Mouse (Mus musculus): Measurements from ENCODE around the gene Rngtt. TPM values are rescaled to one million over a fixed set of nuclear protein-coding genes. Genes with fewer than 3 reads are reported as not detected.

Rngtt gene
- polyA plus RNA-seq (2014; fragmentation: Nextera tagmentation; extraction: Ambion mirVana): 24.5 and 24.6 TPM in 2 replicates

DNA sequence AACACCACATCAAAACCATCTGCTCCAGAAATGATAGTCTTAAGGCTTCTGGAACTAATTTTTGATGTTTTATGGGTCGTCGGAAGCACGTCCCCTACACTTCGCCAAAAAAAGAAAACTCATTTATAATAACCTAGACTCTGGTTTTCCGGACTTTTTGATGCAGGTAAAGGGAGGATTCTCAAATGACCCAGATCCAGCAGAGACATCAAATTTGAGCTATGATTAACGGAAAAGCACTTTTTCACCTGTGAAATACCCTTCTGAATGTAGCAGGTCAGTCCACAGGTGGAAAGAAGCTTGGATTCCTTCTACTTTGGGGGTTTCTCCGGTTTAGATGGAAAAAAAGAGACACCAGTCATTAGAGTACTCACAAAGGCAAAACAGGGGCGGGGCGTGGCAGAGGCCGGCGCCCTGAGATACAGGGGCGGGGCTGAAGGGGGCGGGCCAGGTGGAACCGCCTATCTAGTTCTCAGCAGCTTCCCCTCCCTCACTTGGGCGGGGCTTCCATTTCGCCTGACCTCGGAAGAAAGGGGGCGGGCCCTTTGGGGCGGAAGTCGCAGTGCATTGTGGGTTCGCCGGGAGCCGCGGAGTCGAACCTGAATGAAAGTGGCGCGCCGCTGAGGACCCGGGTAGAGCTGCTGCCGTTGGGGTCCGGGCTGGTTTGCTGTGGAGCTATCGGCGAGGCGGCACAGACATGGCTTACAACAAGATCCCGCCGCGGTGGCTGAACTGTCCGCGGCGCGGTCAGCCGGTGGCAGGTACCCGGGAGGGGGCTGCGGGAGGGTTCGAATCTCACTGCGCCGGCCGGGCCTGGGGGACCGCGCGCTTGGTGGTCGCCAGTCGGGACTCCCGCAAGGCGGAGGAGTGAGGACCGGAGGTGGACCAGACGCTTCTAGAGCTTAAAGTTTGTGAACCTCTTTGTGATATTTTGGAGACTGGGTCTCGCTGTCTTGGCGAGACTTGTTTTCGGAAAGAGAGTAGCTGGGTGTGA is at the start of gene Rngtt:
Gene Rngtt, plus strand, starts transcription at position 548 of the 994 bp plus-strand sequence.
- peaks cover 3% of the 10 kb centered on the region; the same call in 1 of the 2 replicates for H3K4me1 ChIP-seq (ENCODE audit: control insufficient read depth, insufficient read depth, low read length)
- H3K9ac ChIP-seq (ENCODE audit: low read depth, low read length): peak within 1 kb of the TSS; percentile 86
- ATAC-seq (replicated peaks; ENCODE audit: insufficient number of reproducible peaks, low FRiP score, low TSS enrichment): peak; percentile 93
- peak within 1 kb of the TSS; percentile 50 for H3K27ac ChIP-seq (ENCODE audit: low read depth, low read length)
- no peaks in the 10 kb centered on the region for H3K36me3 ChIP-seq (ENCODE audit: control insufficient read depth, insufficient read depth, low read length)
- H3K27me3 ChIP-seq (ENCODE audit: control insufficient read depth, insufficient read depth, low read length): no peaks in the 10 kb centered on the region
- whole genome bisulfite sequencing (ENCODE audit: insufficient replicate concordance): 4% methylated on average over 60 of the region's 60 CpGs
- H3K9me3 ChIP-seq (replicated peaks; ENCODE audit: control insufficient read depth, low read length): no peaks in the 10 kb centered on the region
- peak within 1 kb of the TSS; percentile 97 for H3K4me3 ChIP-seq (ENCODE audit: low read depth, low read length)
- peak within 1 kb of the TSS; percentile 87 for H3K4me2 ChIP-seq

DNA sequence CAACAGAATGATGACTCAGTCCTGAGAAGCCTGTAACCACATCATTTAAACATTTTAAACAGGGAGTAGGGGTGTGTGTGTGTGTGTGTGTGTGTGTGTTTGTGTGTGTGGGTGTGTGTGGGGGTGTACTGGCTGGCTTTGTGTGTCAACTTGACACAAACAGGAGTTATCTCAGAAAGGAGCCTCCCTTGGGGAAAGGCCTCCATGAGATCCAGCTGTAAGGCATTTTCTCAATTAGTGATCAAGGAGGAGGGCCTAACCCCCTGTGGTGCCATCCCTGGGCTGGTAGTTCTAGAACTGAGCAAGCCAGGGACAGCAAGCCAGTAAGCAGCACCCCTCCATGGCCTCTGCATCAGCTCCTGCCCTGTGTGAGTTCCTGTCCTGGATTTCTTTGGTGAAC is 49.8 kb upstream of the Rngtt start:
- Histone ChIP-seq H3K4me2 (no peak overlapping the region), H3K4me1 (ENCODE audit: control insufficient read depth, insufficient read depth, low read length) (peaks cover 6% of the 10 kb centered on the region), H3K9ac (ENCODE audit: low read depth, low read length) (no peak overlapping the region), H3K9me3 (replicated peaks; ENCODE audit: control insufficient read depth, low read length) (no peaks in the 10 kb centered on the region), H3K4me3 (ENCODE audit: low read depth, low read length) (no peak overlapping the region), H3K36me3 (ENCODE audit: control insufficient read depth, insufficient read depth, low read length) (no peaks in the 10 kb centered on the region), H3K27ac (ENCODE audit: low read depth, low read length) (no peak overlapping the region), H3K27me3 (ENCODE audit: control insufficient read depth, insufficient read depth, low read length) (no peaks in the 10 kb centered on the region)
- no peak for ATAC-seq (replicated peaks; ENCODE audit: insufficient number of reproducible peaks, low FRiP score, low TSS enrichment)

DNA sequence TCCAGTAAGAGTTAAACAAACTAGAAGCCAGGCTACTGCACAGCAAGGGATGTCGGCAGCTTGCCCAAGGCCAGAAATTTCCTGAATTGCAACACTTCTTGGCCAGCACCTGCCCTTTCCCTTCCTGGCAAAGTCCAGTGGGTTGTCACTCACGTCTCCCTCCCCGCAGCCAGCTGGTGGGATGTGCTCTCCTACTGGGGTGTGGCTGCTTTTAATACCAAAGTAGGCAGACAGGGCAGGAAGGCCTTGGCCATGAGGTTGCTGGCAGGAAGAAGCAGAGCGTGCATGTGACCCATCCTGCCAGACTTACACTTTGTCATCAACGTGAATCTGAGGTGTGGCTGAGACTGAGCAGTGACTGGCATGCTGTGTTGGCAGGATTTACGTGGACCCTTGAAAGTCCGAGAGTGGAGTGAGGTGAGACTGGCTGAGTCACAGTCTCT is 48.8 kb upstream of the Rngtt start:
- ATAC-seq (replicated peaks; ENCODE audit: insufficient number of reproducible peaks, low FRiP score, low TSS enrichment): peak; percentile 70
- H3K9me3 ChIP-seq (replicated peaks; ENCODE audit: control insufficient read depth, low read length): no peaks in the 10 kb centered on the region
- WGBS (ENCODE audit: insufficient replicate concordance): 30% methylated on average over 7 of the region's 7 CpGs
- H3K4me2 ChIP-seq: peak overlapping the region; percentile 19
- no peak overlapping the region for H3K9ac ChIP-seq (ENCODE audit: low read depth, low read length)
- no peak overlapping the region for H3K4me3 ChIP-seq (ENCODE audit: low read depth, low read length)
- H3K27ac ChIP-seq (ENCODE audit: low read depth, low read length): peak overlapping the region; percentile 77
- no peaks in the 10 kb centered on the region for H3K36me3 ChIP-seq (ENCODE audit: control insufficient read depth, insufficient read depth, low read length)
- H3K27me3 ChIP-seq (ENCODE audit: control insufficient read depth, insufficient read depth, low read length): no peaks in the 10 kb centered on the region
- H3K4me1 ChIP-seq (ENCODE audit: control insufficient read depth, insufficient read depth, low read length): peaks cover 6% of the 10 kb centered on the region

DNA sequence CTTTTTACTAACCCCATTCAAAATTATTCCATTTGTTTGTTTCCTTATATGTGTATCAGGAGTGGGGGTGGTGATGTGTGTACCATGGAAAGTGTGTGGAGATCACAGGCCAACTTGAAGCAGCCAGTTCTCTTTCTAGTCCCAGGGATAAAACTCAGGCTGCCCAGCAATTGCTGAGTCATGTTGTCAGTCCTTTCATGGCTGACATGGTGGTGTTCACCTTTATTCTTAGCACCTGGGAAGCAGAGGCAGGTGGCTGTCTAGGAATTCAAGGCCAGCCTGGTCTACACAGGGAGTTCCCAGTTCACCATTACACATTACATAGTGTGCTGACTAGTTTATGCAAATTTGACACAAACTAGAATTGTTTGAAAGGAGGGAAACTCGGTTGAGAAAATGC is 47.2 kb upstream of the Rngtt start:
- no peaks in the 10 kb centered on the region for H3K36me3 ChIP-seq (ENCODE audit: control insufficient read depth, insufficient read depth, low read length)
- H3K9ac ChIP-seq (ENCODE audit: low read depth, low read length): no peak overlapping the region
- 69% methylated on average over 1 of the region's 1 CpGs for WGBS (ENCODE audit: insufficient replicate concordance)
- H3K4me3 ChIP-seq (ENCODE audit: low read depth, low read length): no peak overlapping the region
- H3K27ac ChIP-seq (ENCODE audit: low read depth, low read length): no peak overlapping the region
- no peak for ATAC-seq (replicated peaks; ENCODE audit: insufficient number of reproducible peaks, low FRiP score, low TSS enrichment)
- H3K27me3 ChIP-seq (ENCODE audit: control insufficient read depth, insufficient read depth, low read length): no peaks in the 10 kb centered on the region
- H3K9me3 ChIP-seq (replicated peaks; ENCODE audit: control insufficient read depth, low read length): no peaks in the 10 kb centered on the region
- H3K4me2 ChIP-seq: no peak overlapping the region
- peaks cover 6% of the 10 kb centered on the region for H3K4me1 ChIP-seq (ENCODE audit: control insufficient read depth, insufficient read depth, low read length)

DNA sequence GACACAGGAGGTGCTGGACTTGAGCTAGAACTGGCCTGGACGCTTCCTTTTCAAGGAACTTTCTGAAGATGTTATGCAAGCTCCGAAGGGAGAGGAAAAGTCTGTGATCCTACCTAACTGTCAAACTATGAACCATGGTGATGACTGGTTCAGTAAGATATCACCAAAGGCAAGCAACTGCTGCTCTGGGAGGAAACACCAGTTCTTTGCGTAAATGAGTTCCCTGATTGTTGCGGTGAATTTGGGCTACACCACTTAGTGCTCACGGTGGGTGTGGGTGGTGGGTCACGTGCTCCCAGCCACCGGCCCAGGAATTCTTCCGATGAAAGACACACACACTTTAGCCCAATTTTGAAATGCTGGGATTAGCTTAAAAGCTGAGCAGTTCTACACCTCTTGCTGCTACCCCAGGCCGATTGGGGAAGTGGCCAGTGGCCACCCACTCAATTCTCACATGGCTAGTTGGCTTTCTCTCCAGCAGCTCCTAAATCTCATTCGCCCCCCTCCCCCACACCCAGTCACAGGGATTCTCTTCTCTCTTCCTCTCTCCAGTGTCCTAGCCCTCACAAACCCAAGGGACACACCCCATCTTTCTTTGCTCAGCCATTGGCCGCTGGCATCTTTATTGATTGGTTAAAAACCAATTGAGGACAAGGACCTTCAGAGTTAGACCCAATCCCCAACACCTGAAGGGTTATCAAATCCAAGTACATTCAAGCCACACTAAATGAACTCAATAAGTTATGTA is 45.0 kb upstream of the Rngtt start:
- WGBS (ENCODE audit: insufficient replicate concordance): 73% methylated on average over 11 of the region's 11 CpGs
- H3K4me1 ChIP-seq (ENCODE audit: control insufficient read depth, insufficient read depth, low read length): peaks cover 6% of the 10 kb centered on the region
- ATAC-seq (replicated peaks; ENCODE audit: insufficient number of reproducible peaks, low FRiP score, low TSS enrichment): no peak

DNA sequence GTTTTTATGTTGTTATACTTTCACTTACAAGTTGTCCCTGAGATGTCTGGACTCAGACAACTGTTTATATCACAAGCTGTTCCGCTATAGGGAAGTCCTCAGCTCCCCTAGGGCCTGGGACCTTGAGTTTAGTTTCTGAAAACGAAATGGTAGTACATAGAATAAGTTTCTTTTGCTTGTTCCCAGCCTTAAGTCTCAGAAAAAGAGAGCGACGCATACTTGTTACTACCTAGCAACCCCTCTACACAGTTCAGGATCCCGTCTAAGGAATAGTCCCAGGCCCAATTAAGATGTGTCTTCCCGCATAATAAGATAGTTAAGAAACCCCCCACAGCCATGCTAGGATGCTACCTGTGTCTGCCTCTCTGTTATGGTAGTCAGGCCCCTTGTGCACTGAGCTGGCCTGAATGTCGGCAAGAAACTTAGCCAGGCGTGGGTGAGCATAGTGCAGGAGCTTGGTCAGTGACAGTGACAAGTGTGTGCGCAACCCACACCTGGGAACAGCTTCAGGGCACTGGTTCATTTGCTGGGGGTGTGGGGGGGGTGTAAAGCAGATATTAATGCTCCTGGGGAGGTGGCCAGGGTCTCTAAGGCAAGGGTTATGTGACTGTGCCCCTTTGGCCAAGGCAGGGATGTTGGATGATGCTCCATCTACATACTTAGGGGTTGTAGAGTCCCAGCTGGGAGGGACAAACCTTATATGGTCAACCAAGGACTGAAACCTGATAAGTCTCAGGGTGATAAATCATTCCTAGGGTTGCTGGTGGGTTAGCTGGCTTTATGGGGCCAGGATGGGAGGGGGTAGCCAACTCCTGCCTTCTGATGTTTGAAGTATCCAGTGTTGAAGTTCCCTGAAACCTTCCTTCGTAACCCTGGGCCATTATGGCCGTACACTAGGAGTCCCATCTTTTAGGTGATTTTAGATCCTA is 39.5 kb upstream of the Rngtt start:
- no peaks in the 10 kb centered on the region for H3K36me3 ChIP-seq (ENCODE audit: control insufficient read depth, insufficient read depth, low read length)
- H3K9me3 ChIP-seq (replicated peaks; ENCODE audit: control insufficient read depth, low read length): no peaks in the 10 kb centered on the region
- WGBS (ENCODE audit: insufficient replicate concordance): 77% methylated on average over 11 of the region's 11 CpGs
- H3K4me2 ChIP-seq: no peak overlapping the region
- no peaks in the 10 kb centered on the region for H3K27me3 ChIP-seq (ENCODE audit: control insufficient read depth, insufficient read depth, low read length)
- H3K4me1 ChIP-seq (ENCODE audit: control insufficient read depth, insufficient read depth, low read length): no peaks in the 10 kb centered on the region
- no peak for ATAC-seq (replicated peaks; ENCODE audit: insufficient number of reproducible peaks, low FRiP score, low TSS enrichment)
- H3K27ac ChIP-seq (ENCODE audit: low read depth, low read length): no peak overlapping the region
- H3K4me3 ChIP-seq (ENCODE audit: low read depth, low read length): no peak overlapping the region
- H3K9ac ChIP-seq (ENCODE audit: low read depth, low read length): no peak overlapping the region

More for the DNA sequence above, 45.0 kb upstream of the Rngtt start:
- Histone ChIP-seq H3K36me3 (ENCODE audit: control insufficient read depth, insufficient read depth, low read length) (no peaks in the 10 kb centered on the region), H3K9me3 (replicated peaks; ENCODE audit: control insufficient read depth, low read length) (no peaks in the 10 kb centered on the region), H3K27ac (ENCODE audit: low read depth, low read length) (no peak overlapping the region), H3K4me3 (ENCODE audit: low read depth, low read length) (no peak overlapping the region), H3K27me3 (ENCODE audit: control insufficient read depth, insufficient read depth, low read length) (no peaks in the 10 kb centered on the region), H3K9ac (ENCODE audit: low read depth, low read length) (no peak overlapping the region), H3K4me2 (no peak overlapping the region)

DNA sequence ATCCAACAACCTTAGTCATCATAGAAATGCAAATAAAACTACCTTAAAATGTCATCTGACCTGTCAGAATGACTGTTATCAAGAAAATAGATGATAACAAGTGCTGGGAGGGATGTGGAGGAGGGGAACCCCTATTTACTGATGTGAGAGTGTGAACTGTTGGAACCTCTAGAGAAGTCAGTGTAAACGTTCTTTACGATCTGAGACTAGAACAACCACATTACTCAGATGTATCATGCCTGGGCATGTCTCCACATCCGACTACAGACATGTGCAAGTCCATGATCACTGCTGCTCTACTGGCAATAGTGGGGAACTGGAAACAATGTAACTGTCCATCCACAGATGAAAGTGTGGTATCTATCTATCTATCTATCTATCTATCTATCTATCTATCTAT is 36.7 kb upstream of the Rngtt start:
- Histone ChIP-seq H3K27ac (ENCODE audit: low read depth, low read length) (no peak overlapping the region), H3K4me2 (no peak overlapping the region), H3K36me3 (ENCODE audit: control insufficient read depth, insufficient read depth, low read length) (no peaks in the 10 kb centered on the region), H3K4me3 (ENCODE audit: low read depth, low read length) (no peak overlapping the region), H3K9me3 (replicated peaks; ENCODE audit: control insufficient read depth, low read length) (no peaks in the 10 kb centered on the region), H3K4me1 (ENCODE audit: control insufficient read depth, insufficient read depth, low read length) (no peaks in the 10 kb centered on the region), H3K9ac (ENCODE audit: low read depth, low read length) (no peak overlapping the region), H3K27me3 (ENCODE audit: control insufficient read depth, insufficient read depth, low read length) (no peaks in the 10 kb centered on the region)
- ATAC-seq (replicated peaks; ENCODE audit: insufficient number of reproducible peaks, low FRiP score, low TSS enrichment): no peak
- WGBS (ENCODE audit: insufficient replicate concordance): 71% methylated on average over 3 of the region's 3 CpGs

Measured in heart, embryonic 11.5 days (tissue).